In genomic region chr5:50119860-50120259, GRCm38 (mm10) we compare ENCODE assay signal across 25 mouse cellular contexts.
A peak's percentile ranks its signal among the peaks of the same experiment; 100 is the strongest.
DNase-seq lines count a peak whose midpoint lies in the region; ATAC-seq and TF ChIP-seq lines count a peak whose summit lies in the region.
"Had no signal": no experiment of that assay in that cellular context is flagged by ENCODE, and none has a peak within 500 bp of the region (broad histone marks: within the 10 kb centered on the region; RNA-seq: fewer than 3 reads in every experiment).

No protein-coding gene starts in this region.

- 19% methylated on average over 1 of the region's 1 CpGs for WGBS in liver, embryonic 14.5 days (ENCODE audit: insufficient replicate concordance)
- WGBS in liver, postnatal 0 days (ENCODE audit: insufficient replicate concordance) = 50% methylated on average over 1 of the region's 1 CpGs
- 81% methylated on average over 1 of the region's 1 CpGs for WGBS in limb, embryonic 10.5 days

- TF ChIP-seq CTCF in liver, embryonic 14.5 days (IDR thresholded peaks at IDR 0.05; ENCODE audit: low read depth) = no peak
- no peak for TF ChIP-seq CTCF in liver, postnatal 0 days (IDR thresholded peaks at IDR 0.05; ENCODE audit: low read depth)

- no peak overlapping the region for H3K4me3 ChIP-seq in liver, embryonic 14.5 days (ENCODE audit: insufficient read depth in 1 of 2, low read depth in 2 of 2, low read length in 2 of 2)
- no peak overlapping the region for H3K4me3 ChIP-seq in liver, postnatal 0 days (ENCODE audit: low read depth, low read length)
- H3K4me3 ChIP-seq in limb, embryonic 10.5 days = no peak overlapping the region
- H3K4me3 ChIP-seq: forebrain, embryonic 10.5 days; forebrain, embryonic 13.5 days; heart, adult 2 months; heart, embryonic 10.5 days; heart, embryonic 13.5 days had no signal

- TF ChIP-seq EP300 in liver, embryonic 14.5 days (IDR thresholded peaks at IDR 0.05; ENCODE audit: low read depth) = no peak
- no peak for TF ChIP-seq EP300 in liver, postnatal 0 days (IDR thresholded peaks at IDR 0.05; ENCODE audit: low read depth)

- no peaks in the 10 kb centered on the region for H3K36me3 ChIP-seq in liver, embryonic 14.5 days (replicated peaks; ENCODE audit: control insufficient read depth, insufficient read depth, low read depth)
- no peaks in the 10 kb centered on the region for H3K36me3 ChIP-seq in liver, postnatal 0 days (replicated peaks; ENCODE audit: insufficient read depth, low read length)
- H3K36me3 ChIP-seq in limb, embryonic 10.5 days = no peaks in the 10 kb centered on the region
- H3K36me3 ChIP-seq: forebrain, embryonic 10.5 days; heart, embryonic 10.5 days; heart, embryonic 13.5 days had no signal

- H3K4me2 ChIP-seq in liver, embryonic 14.5 days (ENCODE audit: low read depth) = peak overlapping the region; percentile 26; the same call in 1 of the 2 replicates
- peak overlapping the region; percentile 18; the same call in 1 of the 2 replicates for H3K4me2 ChIP-seq in liver, postnatal 0 days (ENCODE audit: low read depth, low read length)
- H3K4me2 ChIP-seq: forebrain, embryonic 13.5 days; heart, embryonic 13.5 days; hindbrain, embryonic 14.5 days had no signal

- DNase-seq in c-Kit-negative CD71-positive TER-119-positive erythroid progenitor cells, embryonic 14.5 days (ENCODE audit: low read depth, low spot score) = peak; percentile 34
- no peak for DNase-seq in liver, embryonic 14.5 days (ENCODE audit: low read depth in 3 of 3, low spot score in 3 of 3)
- no peak for DNase-seq in liver, postnatal 0 days
- DNase-seq in limb, embryonic 10.5 days (ENCODE audit: low spot score) = no peak
- DNase-seq in thymus, adult 18-20 months = no peak
- DNase-seq: adrenal gland, adult 2 months; adrenal gland, postnatal 14 days; cerebellum, adult 11-12 months; cerebellum, adult 8-10 months; cerebellum, postnatal 10 days; cerebellum, postnatal 36 days; gastrocnemius, postnatal 10 days; gastrocnemius, postnatal 36 days; heart, adult 2 months; heart, postnatal 14 days; heart, postnatal 4 days had no signal

- no peaks in the 10 kb centered on the region for H3K9me3 ChIP-seq in liver, embryonic 14.5 days (ENCODE audit: control insufficient read depth, low read length)
- H3K9me3 ChIP-seq in liver, postnatal 0 days (ENCODE audit: low read length) = no peaks in the 10 kb centered on the region
- no peaks in the 10 kb centered on the region for H3K9me3 ChIP-seq in limb, embryonic 10.5 days (replicated peaks)
- H3K9me3 ChIP-seq: forebrain, embryonic 10.5 days; forebrain, embryonic 13.5 days; heart, embryonic 10.5 days had no signal

- H3K4me1 ChIP-seq in liver, embryonic 14.5 days (replicated peaks; ENCODE audit: control insufficient read depth in 2 of 2, insufficient read depth in 2 of 2, low read length in 1 of 2) = peaks cover 19 to 23% of the 10 kb centered on the region in 2 experiments
- H3K4me1 ChIP-seq in liver, postnatal 0 days (ENCODE audit: insufficient read depth) = peaks cover 7% of the 10 kb centered on the region
- peaks cover 4% of the 10 kb centered on the region; the same call in 1 of the 2 replicates for H3K4me1 ChIP-seq in limb, embryonic 10.5 days
- H3K4me1 ChIP-seq: forebrain, embryonic 13.5 days; heart, embryonic 10.5 days; heart, embryonic 13.5 days had no signal

- H3K27ac ChIP-seq in liver, embryonic 14.5 days = peak overlapping the region; percentile 20; the same call in 1 of the 2 replicates
- H3K27ac ChIP-seq in liver, postnatal 0 days (ENCODE audit: low read depth) = no peak overlapping the region
- H3K27ac ChIP-seq in limb, embryonic 10.5 days = no peak overlapping the region
- H3K27ac ChIP-seq: forebrain, embryonic 10.5 days; forebrain, embryonic 13.5 days; heart, adult 2 months; heart, embryonic 10.5 days; heart, embryonic 13.5 days; hindbrain, embryonic 14.5 days; hindbrain, postnatal 0 days had no signal

- ATAC-seq in erythroid progenitor cell, adult 5-6 weeks (replicated peaks; ENCODE audit: low FRiP score, poor library complexity, severe bottlenecking) = peak; percentile 39; the same call in 1 of the 2 replicates
- ATAC-seq in liver, embryonic 14.5 days (ENCODE audit: insufficient read depth) = peak; percentile 58; the same call in 1 of the 2 replicates
- ATAC-seq in liver, postnatal 0 days = no peak
- ATAC-seq: CD4-positive, CD25-positive, alpha-beta regulatory T cell, adult 4 months; forebrain, embryonic 13.5 days; forebrain, embryonic 16.5 days; hindbrain, postnatal 0 days had no signal

- no peaks in the 10 kb centered on the region for H3K27me3 ChIP-seq in liver, embryonic 14.5 days (ENCODE audit: control insufficient read depth, insufficient read depth, low read length)
- no peaks in the 10 kb centered on the region for H3K27me3 ChIP-seq in liver, postnatal 0 days (ENCODE audit: insufficient read depth, low read length)
- H3K27me3 ChIP-seq in limb, embryonic 10.5 days (ENCODE audit: low read depth, poor library complexity, severe bottlenecking) = no peaks in the 10 kb centered on the region
- H3K27me3 ChIP-seq: forebrain, embryonic 13.5 days; heart, embryonic 13.5 days had no signal

- H3K9ac ChIP-seq in liver, embryonic 14.5 days (replicated peaks) = no peak overlapping the region
- H3K9ac ChIP-seq in liver, postnatal 0 days (replicated peaks) = no peak overlapping the region
- H3K9ac ChIP-seq: forebrain, embryonic 13.5 days; heart, embryonic 13.5 days; hindbrain, embryonic 14.5 days had no signal
